Mouse (Mus musculus) thymus, adult 2 months (tissue): ENCODE results near the gene Usp34. TPM values are rescaled to one million over a fixed set of nuclear protein-coding genes. Genes with fewer than 3 reads are reported as not detected.
"Not testable (repeated sequence)": the region's sequence is repeated elsewhere in the genome, so short reads cannot be mapped to it uniquely, and the experiment has no call there.

Source experiments
- DNase-seq: peaks from one replicate; pipeline ENCODE4 v3.0.0; 2021
- H3K27ac ChIP-seq: fragments of 200-500 bp; 2 replicates; pipeline ENCODE4 v1.5.1; 2012; ENCODE audit warnings: low read length, control low read depth; ENCODE audit not compliant: control insufficient read depth, insufficient read depth
- H3K27me3 ChIP-seq: fragments of 200-500 bp; 2 replicates; pipeline ENCODE4 v1.6.1; 2012; ENCODE audit warnings: mild to moderate bottlenecking, low read length, moderate library complexity, mixed read lengths; ENCODE audit not compliant: control insufficient read depth, insufficient read depth
- H3K36me3 ChIP-seq: fragments of 200-500 bp; 2 replicates; pipeline ENCODE4 v1.6.1; 2012; ENCODE audit warnings: mild to moderate bottlenecking, low read length, moderate library complexity; ENCODE audit not compliant: control insufficient read depth, insufficient read depth
- H3K4me1 ChIP-seq: fragments of 200-500 bp; replicated peaks from 2 replicates; pipeline ENCODE4 v1.6.1; 2012; ENCODE audit warnings: low read length; ENCODE audit not compliant: control insufficient read depth, insufficient read depth
- H3K4me3 ChIP-seq: fragments of 200-500 bp; 2 replicates; pipeline ENCODE4 v1.5.1; 2012; ENCODE audit warnings: mild to moderate bottlenecking, low read length, control low read depth, moderate library complexity; ENCODE audit not compliant: control insufficient read depth, insufficient read depth
- CTCF ChIP-seq: fragments of 200-500 bp; IDR thresholded peaks from 2 replicates; pipeline ENCODE4 v1.5.1; 2012; ENCODE audit warnings: mild to moderate bottlenecking, control low read depth, low read length, moderate library complexity, borderline replicate concordance; ENCODE audit not compliant: control insufficient read depth, poor library complexity, insufficient read depth; ENCODE audit errors: extremely low read depth
- POLR2A ChIP-seq: fragments of 200-500 bp; IDR thresholded peaks from 2 replicates; pipeline ENCODE4 v1.6.1; 2012; ENCODE audit warnings: mild to moderate bottlenecking, low read length, control low read depth, moderate library complexity; ENCODE audit not compliant: control insufficient read depth, poor library complexity, insufficient read depth; ENCODE audit errors: extremely low read depth
- WGBS: fragments of 180-500 bp; shearing (Covaris S2); methylation state at CpG from one replicate; pipeline ENCODE4 v1.1.7; 2018; 5-methylcytosine and 5-hydroxymethylcytosine counted together
- polyA plus RNA-seq: library from polyadenylated mRNA; depleted of rRNA; stranded (reverse); fragments of >200 nt; gene quantifications from 2 replicates; pipeline ENCODE4 v1.2.3, GENCODE M21; 2012

The Usp34 gene
- polyA plus RNA-seq, 1 experiment, result 20.7 TPM

DNA sequence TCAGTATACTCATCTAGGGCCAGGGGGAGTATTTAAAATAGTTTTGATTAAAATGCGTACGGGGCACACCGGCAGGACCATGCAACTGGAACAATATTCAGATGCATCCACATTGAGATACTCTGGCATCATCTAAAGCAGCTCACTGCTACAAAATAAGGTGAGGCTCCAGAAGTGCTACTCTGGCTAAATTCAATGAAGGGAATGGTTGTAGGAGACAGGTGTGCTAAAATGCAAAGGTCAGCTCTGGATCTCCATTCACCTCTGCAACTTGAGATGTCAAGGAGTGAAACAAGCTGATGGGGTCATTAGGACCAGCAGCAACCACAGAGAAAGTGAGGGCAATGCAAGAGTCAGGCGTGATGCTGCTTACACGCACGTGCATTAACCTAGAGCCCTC, 188.5 kb downstream of the Usp34 start:
- H3K36me3 ChIP-seq, result peaks cover 26% of the 10 kb centered on the region
- TF ChIP-seq POLR2A, result no peak
- no peak for TF ChIP-seq CTCF
- peaks cover 7% of the 10 kb centered on the region for H3K4me1 ChIP-seq
- WGBS, result 96% methylated on average over 6 of the region's 6 CpGs
- no peak for DNase-seq
- H3K27ac ChIP-seq, result no peak overlapping the region
- no peak overlapping the region for H3K4me3 ChIP-seq
- H3K27me3 ChIP-seq, result no peaks in the 10 kb centered on the region

GRCm38 (mm10) chr11:23496661-23497060, 190.0 kb downstream of the Usp34 start:
- Histone ChIP-seq H3K4me3 (no peak overlapping the region), H3K36me3 (peaks cover 12% of the 10 kb centered on the region), H3K4me1 (peaks cover 7% of the 10 kb centered on the region), H3K27ac (no peak overlapping the region), H3K27me3 (no peaks in the 10 kb centered on the region)
- DNase-seq, result peak; percentile 8
- 70% methylated on average over 6 of the region's 6 CpGs for WGBS
- TF ChIP-seq POLR2A (no peak), CTCF (no peak)

DNA sequence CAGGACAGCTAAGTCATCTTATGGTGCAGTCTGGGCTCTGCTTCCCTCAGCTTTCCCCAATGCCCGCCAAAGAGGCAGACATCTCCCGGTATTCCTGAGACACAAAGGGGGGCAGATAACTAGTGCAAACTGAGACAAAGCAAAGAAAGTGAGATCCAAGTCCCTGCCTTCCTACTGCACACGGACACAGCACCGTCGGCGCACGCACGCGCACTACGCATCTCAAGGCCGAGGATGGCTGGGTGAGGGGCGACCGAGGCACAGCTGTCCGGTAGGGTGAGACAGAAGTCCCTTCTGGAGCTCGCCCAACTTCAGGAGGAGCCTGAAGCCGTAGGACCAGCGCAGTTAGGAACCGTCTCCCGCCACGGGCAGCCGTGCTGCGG, 190.6 kb downstream of the Usp34 start:
- no peaks in the 10 kb centered on the region for H3K27me3 ChIP-seq
- no peak for DNase-seq
- no peak for TF ChIP-seq CTCF
- TF ChIP-seq POLR2A, result no peak
- peaks cover 7% of the 10 kb centered on the region for H3K4me1 ChIP-seq
- peaks cover 7% of the 10 kb centered on the region; the same call in 1 of the 2 replicates for H3K36me3 ChIP-seq
- WGBS, result 0% methylated on average over 22 of the region's 22 CpGs
- H3K27ac ChIP-seq, result no peak overlapping the region
- H3K4me3 ChIP-seq, result peak overlapping the region; percentile 83

DNA sequence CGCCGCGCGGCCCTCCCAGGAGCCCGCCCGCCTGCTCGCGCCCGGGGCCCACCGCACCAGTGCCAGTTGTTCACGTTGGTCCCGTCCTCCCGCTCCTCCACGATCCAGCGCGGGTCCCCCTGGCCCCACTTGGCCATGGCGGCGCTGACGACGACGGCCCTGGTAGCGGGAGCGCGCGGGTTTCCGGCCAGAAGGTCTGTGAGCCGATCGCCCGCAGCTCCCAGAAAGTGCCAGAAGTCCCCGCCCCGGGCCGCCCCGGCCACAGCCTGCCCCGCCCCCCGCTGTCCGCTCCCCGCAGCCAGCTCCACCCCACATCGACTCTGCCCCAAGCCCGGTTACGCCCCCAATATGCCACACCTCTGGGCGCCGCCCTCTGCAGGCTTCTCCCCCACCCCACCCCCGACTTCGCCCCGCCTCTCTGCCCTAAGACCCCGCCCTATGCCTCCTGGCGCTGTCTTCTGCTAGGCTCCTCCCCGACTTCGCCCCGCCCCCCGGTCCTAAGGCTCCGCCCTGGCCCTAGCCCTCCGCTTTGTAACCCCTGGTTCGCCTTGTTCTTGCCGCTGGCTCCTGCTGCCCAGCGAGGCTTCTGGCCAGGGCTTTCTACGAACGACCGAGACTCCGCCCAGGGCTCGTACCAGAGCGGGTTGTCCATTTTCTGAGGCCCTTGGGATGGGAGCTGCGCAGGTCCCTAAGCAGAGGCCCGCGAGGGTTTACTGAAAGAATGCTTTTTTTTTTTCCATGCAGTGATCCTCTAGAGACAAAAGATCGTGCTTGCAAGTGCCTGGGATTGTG, 191.2 kb downstream of the Usp34 start, which contains the start of gene Ahsa2:
TSS of gene Ahsa2 (minus strand) at position 313 of the 792 bp plus-strand sequence.
- Histone ChIP-seq H3K36me3 (peaks cover 2% of the 10 kb centered on the region; the same call in 1 of the 2 replicates), H3K4me3 (peak within 1 kb of the TSS; percentile 83), H3K27ac (no peak within 1 kb of the TSS), H3K27me3 (no peaks in the 10 kb centered on the region), H3K4me1 (peaks cover 7% of the 10 kb centered on the region)
- DNase-seq, result peak; percentile 98
- TF ChIP-seq POLR2A, result 0 out of 2 replicates have a peak, but pooled peaks have one; percentile 24
- no peak for TF ChIP-seq CTCF
- WGBS, result 2% methylated on average over 59 of the region's 66 CpGs

- DNase-seq, result no peak
- Histone ChIP-seq H3K27ac (no peak overlapping the region), H3K4me1 (peaks cover 7% of the 10 kb centered on the region), H3K27me3 (no peaks in the 10 kb centered on the region), H3K36me3 (no peaks in the 10 kb centered on the region), H3K4me3 (no peak overlapping the region)
- 39% methylated on average over 5 of the region's 5 CpGs for WGBS
- TF ChIP-seq CTCF, result no peak
- TF ChIP-seq POLR2A, result no peak
These were observed 191.9 kb downstream of the Usp34 start for GRCm38 (mm10) chr11:23498609-23499008.

DNA sequence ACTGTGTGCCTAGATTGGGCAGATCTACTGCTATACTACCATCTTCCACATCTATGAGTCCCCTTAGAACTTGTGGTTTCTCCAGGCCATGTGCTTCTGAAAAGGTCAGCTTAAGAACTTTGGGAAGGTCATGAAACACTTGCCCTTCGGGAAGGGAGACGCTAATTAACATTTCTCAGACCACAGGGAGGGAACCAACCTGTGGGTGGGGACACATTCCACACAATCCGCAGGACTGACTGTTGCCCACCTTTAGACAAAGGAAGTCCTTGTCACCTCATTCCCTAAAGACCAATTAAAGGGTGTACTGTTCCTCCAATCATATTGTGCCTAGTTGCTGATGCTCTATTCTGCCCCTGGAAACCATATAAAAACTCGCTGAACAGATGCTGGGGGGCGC, 198.1 kb downstream of the Usp34 start:
- not testable (repeated sequence) for DNase-seq, H3K27me3 ChIP-seq, H3K36me3 ChIP-seq, H3K4me1 ChIP-seq, H3K4me3 ChIP-seq, H3K27ac ChIP-seq
- WGBS, result 96% methylated on average over 5 of the region's 5 CpGs

GRCm38 (mm10) chr11:23514785-23515184, 208.1 kb downstream of the Usp34 start:
- not testable (repeated sequence) for H3K36me3 ChIP-seq, DNase-seq, H3K27me3 ChIP-seq, H3K4me3 ChIP-seq, H3K4me1 ChIP-seq, H3K27ac ChIP-seq
- WGBS, result 78% methylated on average over 4 of the region's 4 CpGs
